Mouse (Mus musculus) erythroblast, embryonic 14.5 days (primary cell): ENCODE measurements around the gene Ccdc39. TPM values are rescaled to one million over a fixed set of nuclear protein-coding genes. Genes with fewer than 3 reads are reported as not detected.

Source experiments
- H3K27me3 ChIP-seq: 2 replicates; pipeline ENCODE4 v1.6.1; 2012; ENCODE audit warnings: inconsistent platforms; ENCODE audit not compliant: control insufficient read depth
- H3K36me3 ChIP-seq: 2 replicates; pipeline ENCODE4 v1.6.1; 2012; ENCODE audit warnings: mild to moderate bottlenecking, inconsistent platforms; ENCODE audit not compliant: control insufficient read depth
- H3K4me1 ChIP-seq: 2 replicates; pipeline ENCODE4 v1.6.1; 2012; ENCODE audit warnings: inconsistent platforms; ENCODE audit not compliant: control insufficient read depth
- H3K4me3 ChIP-seq: replicated peaks from 2 replicates; pipeline ENCODE3; 2012; ENCODE audit warnings: moderate library complexity, mild to moderate bottlenecking, inconsistent platforms
- H3K9me3 ChIP-seq: 2 replicates; pipeline ENCODE4 v1.6.1; 2012; ENCODE audit warnings: low read length, inconsistent platforms, mixed read lengths; ENCODE audit not compliant: control insufficient read depth
- GATA1 ChIP-seq: IDR thresholded peaks from 2 replicates; pipeline ENCODE4 v1.6.1; 2012; ENCODE audit warnings: low read length, inconsistent platforms, mixed read lengths
- TAL1 ChIP-seq: IDR thresholded peaks from 3 replicates; pipeline ENCODE4 v1.6.1; 2012; ENCODE audit warnings: low read length, inconsistent platforms, mixed read lengths
- polyA plus RNA-seq: library from polyadenylated mRNA; stranded (reverse); fragments of >175 nt; gene quantifications from 2 replicates; pipeline ENCODE4 v1.2.3, GENCODE M21; 2012

The Ccdc39 gene
- not detected in 2 replicates for polyA plus RNA-seq

GRCm38 (mm10) chr3:33843801-33844632 lies at the start of gene Ccdc39:
Gene Ccdc39 (minus strand): TSS chr3:33844310.
- no peaks in the 10 kb centered on the region; the same call in 1 of the 2 replicates for H3K9me3 ChIP-seq
- peak within 1 kb of the TSS; percentile 43 for H3K4me3 ChIP-seq
- no peaks in the 10 kb centered on the region for H3K27me3 ChIP-seq
- TF ChIP-seq GATA1: no peak
- no peak for TF ChIP-seq TAL1
- peaks cover 3% of the 10 kb centered on the region; the same call in 1 of the 2 replicates for H3K4me1 ChIP-seq
- no peaks in the 10 kb centered on the region for H3K36me3 ChIP-seq

- TF ChIP-seq GATA1 (no peak), TAL1 (no peak)
- H3K36me3 ChIP-seq: no peaks in the 10 kb centered on the region
- H3K9me3 ChIP-seq: no peaks in the 10 kb centered on the region; the same call in 1 of the 2 replicates
- no peaks in the 10 kb centered on the region for H3K27me3 ChIP-seq
- no peak overlapping the region for H3K4me3 ChIP-seq
- no peaks in the 10 kb centered on the region for H3K4me1 ChIP-seq
Observed at GRCm38 (mm10) chr3:33893433-33893832, 49.3 kb upstream of the Ccdc39 start.

GRCm38 (mm10) chr3:33887438-33887837 lies 43.3 kb upstream of the Ccdc39 start:
- Histone ChIP-seq H3K4me1 (no peaks in the 10 kb centered on the region), H3K9me3 (no peaks in the 10 kb centered on the region; the same call in 1 of the 2 replicates), H3K36me3 (no peaks in the 10 kb centered on the region), H3K4me3 (no peak overlapping the region), H3K27me3 (no peaks in the 10 kb centered on the region)
- TF ChIP-seq GATA1: no peak
- no peak for TF ChIP-seq TAL1

GRCm38 (mm10) chr3:33883105-33883504 lies 39.0 kb upstream of the Ccdc39 start:
- no peak overlapping the region for H3K4me3 ChIP-seq
- H3K27me3 ChIP-seq: no peaks in the 10 kb centered on the region
- H3K4me1 ChIP-seq: no peaks in the 10 kb centered on the region
- no peaks in the 10 kb centered on the region for H3K36me3 ChIP-seq
- no peaks in the 10 kb centered on the region for H3K9me3 ChIP-seq
- TF ChIP-seq TAL1 (no peak), GATA1 (no peak)

GRCm38 (mm10) chr3:33882695-33883094 lies 38.6 kb upstream of the Ccdc39 start:
- no peaks in the 10 kb centered on the region for H3K9me3 ChIP-seq
- H3K27me3 ChIP-seq: no peaks in the 10 kb centered on the region
- H3K36me3 ChIP-seq: no peaks in the 10 kb centered on the region
- TF ChIP-seq TAL1 (no peak), GATA1 (no peak)
- no peaks in the 10 kb centered on the region for H3K4me1 ChIP-seq
- no peak overlapping the region for H3K4me3 ChIP-seq

- Histone ChIP-seq H3K9me3 (no peaks in the 10 kb centered on the region), H3K27me3 (no peaks in the 10 kb centered on the region), H3K36me3 (no peaks in the 10 kb centered on the region), H3K4me1 (no peaks in the 10 kb centered on the region), H3K4me3 (no peak overlapping the region)
- TF ChIP-seq GATA1 (no peak), TAL1 (no peak)
Observed at GRCm38 (mm10) chr3:33878661-33879060, 34.6 kb upstream of the Ccdc39 start.

- H3K4me1 ChIP-seq: no peaks in the 10 kb centered on the region
- no peak for TF ChIP-seq TAL1
- no peak for TF ChIP-seq GATA1
- H3K4me3 ChIP-seq: no peak overlapping the region
- no peaks in the 10 kb centered on the region for H3K36me3 ChIP-seq
- no peaks in the 10 kb centered on the region for H3K27me3 ChIP-seq
- H3K9me3 ChIP-seq: no peaks in the 10 kb centered on the region
Observed at GRCm38 (mm10) chr3:33874456-33875286, 30.6 kb upstream of the Ccdc39 start.

- no peaks in the 10 kb centered on the region for H3K4me1 ChIP-seq
- H3K9me3 ChIP-seq: no peaks in the 10 kb centered on the region
- H3K4me3 ChIP-seq: no peak overlapping the region
- H3K27me3 ChIP-seq: no peaks in the 10 kb centered on the region
- H3K36me3 ChIP-seq: no peaks in the 10 kb centered on the region
- TF ChIP-seq TAL1: no peak
Observed at GRCm38 (mm10) chr3:33873837-33874236, 29.7 kb upstream of the Ccdc39 start.

GRCm38 (mm10) chr3:33873366-33873765 lies 29.3 kb upstream of the Ccdc39 start:
- H3K4me1 ChIP-seq: no peaks in the 10 kb centered on the region
- no peaks in the 10 kb centered on the region for H3K9me3 ChIP-seq
- no peak overlapping the region for H3K4me3 ChIP-seq
- H3K36me3 ChIP-seq: no peaks in the 10 kb centered on the region
- no peak for TF ChIP-seq TAL1
- no peak for TF ChIP-seq GATA1
- H3K27me3 ChIP-seq: no peaks in the 10 kb centered on the region
